ENCODE assay signal across 25 mouse cellular contexts in the genomic region with DNA sequence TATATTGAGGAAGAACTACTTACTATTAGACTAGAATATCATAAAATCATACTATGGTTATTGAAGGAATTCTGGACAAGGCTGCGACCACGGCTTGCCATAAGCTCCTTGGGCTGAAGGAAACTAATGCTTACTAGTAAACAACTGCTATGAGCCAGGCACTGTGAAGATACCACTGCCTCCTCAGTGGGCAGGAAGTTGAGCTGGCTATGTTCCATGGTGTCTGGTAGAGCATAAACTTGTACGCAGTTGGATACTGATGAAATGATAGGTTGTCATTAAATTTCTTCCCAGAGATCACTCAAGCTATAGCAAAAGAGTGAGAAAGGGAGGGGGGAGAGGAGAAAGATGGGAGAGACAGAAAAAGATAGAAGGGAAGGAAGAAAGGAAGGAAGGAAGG.
"Had no signal": no experiment of that assay in that cellular context is flagged by ENCODE, and none has a peak within 500 bp of the region (broad histone marks: within the 10 kb centered on the region; RNA-seq: fewer than 3 reads in every experiment).

No protein-coding gene starts in this region.

- H3K4me1 ChIP-seq: heart, embryonic 13.5 days; heart, embryonic 15.5 days; hindbrain, embryonic 15.5 days had no signal

- H3K27ac ChIP-seq: heart, embryonic 13.5 days; heart, embryonic 15.5 days; hindbrain, embryonic 13.5 days; hindbrain, embryonic 15.5 days; hindbrain, postnatal 0 days; kidney, embryonic 15.5 days; kidney, postnatal 0 days; layer of hippocampus, adult 2 months; left cerebral cortex, adult 2 months; limb, embryonic 12.5 days had no signal

- H3K4me2 ChIP-seq: heart, embryonic 11.5 days; heart, embryonic 13.5 days; heart, embryonic 15.5 days; hindbrain, embryonic 13.5 days; hindbrain, embryonic 15.5 days; kidney, embryonic 15.5 days; limb, embryonic 12.5 days; liver, embryonic 11.5 days had no signal

- H3K9me3 ChIP-seq: heart, embryonic 13.5 days; heart, embryonic 15.5 days; hindbrain, embryonic 15.5 days; kidney, embryonic 15.5 days; limb, embryonic 10.5 days; limb, embryonic 12.5 days had no signal

- H3K4me3 ChIP-seq: heart, embryonic 13.5 days; heart, embryonic 15.5 days; hindbrain, embryonic 13.5 days; hindbrain, embryonic 15.5 days; kidney, embryonic 15.5 days; layer of hippocampus, adult 2 months; left cerebral cortex, adult 2 months; limb, embryonic 10.5 days; limb, embryonic 12.5 days had no signal

- DNase-seq: gastrocnemius, postnatal 14 days; gastrocnemius, postnatal 36 days; heart, adult 18-20 months; heart, postnatal 14 days; heart, postnatal 36 days; kidney, adult 11 months; kidney, adult 2 months; kidney, adult 9 months; kidney, postnatal 14 days; kidney, postnatal 4 days; liver had no signal

- H3K9ac ChIP-seq: heart, embryonic 13.5 days; heart, embryonic 15.5 days; hindbrain, embryonic 13.5 days; hindbrain, embryonic 15.5 days; kidney, embryonic 15.5 days; limb, embryonic 12.5 days had no signal

- ATAC-seq: hindbrain, postnatal 0 days; intestine, embryonic 16.5 days had no signal

- H3K36me3 ChIP-seq: heart, embryonic 13.5 days; heart, embryonic 15.5 days; hindbrain, embryonic 13.5 days; hindbrain, embryonic 15.5 days; kidney, embryonic 15.5 days; limb, embryonic 10.5 days; limb, embryonic 12.5 days had no signal

- H3K27me3 ChIP-seq: heart, embryonic 13.5 days; heart, embryonic 15.5 days; hindbrain, embryonic 13.5 days; hindbrain, embryonic 15.5 days; kidney, embryonic 15.5 days; limb, embryonic 12.5 days had no signal
